Mouse (Mus musculus) right cerebral cortex, adult 2 months (tissue): Measurements from ENCODE around the gene Tfap2c.

ENCODE experiments used
- DNase-seq, 2 experiments: peaks; one replicate each; pipeline ENCODE4 v3.0.0; 2021 to 2022; ENCODE audit warnings: low spot score in 2 of 2

Tfap2c gene

DNA sequence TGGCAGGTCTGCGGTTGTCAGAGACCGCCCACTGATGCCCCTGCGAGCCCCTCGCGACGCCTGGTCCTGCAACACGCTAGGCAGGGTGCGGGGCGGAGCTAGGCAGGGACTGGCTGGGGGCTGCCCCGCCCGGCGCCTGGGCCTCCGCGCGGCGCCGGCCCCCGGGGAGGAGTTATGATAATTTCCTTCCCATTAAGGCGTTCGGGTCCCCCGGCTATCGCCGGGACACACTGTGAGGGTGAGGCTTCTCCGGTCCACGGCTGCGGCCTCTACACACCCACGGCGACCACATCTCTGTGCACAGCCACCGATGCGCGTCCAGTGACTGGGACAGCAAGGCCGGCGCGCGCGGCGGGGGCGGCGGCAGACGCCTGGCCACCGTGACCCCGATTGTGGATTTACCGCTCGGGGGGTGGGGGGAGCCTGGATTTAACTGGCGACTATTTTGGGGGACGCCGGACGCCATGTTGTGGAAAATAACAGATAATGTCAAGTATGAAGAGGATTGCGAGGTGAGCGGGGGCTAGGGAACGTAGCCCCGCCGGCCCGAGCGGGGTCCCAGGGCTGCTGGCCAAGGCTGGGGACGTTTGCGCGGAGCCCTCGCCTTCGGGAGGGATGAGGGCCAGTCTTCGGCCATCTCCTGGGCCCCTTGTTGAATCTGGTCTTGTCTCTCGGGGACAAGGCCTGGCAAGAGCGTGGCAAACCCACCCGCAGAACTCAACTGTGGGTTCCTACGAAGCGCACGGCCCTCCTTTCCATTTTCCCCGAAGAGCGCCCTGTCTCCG lies at the start of gene Tfap2c:
Gene Tfap2c, plus strand, starts transcription at position 223 of the 785 bp plus-strand sequence.
- DNase-seq: no peak

- no peak for DNase-seq
Measured at GRCm38 (mm10) chr2:172500752-172501316, 48.6 kb upstream of the Tfap2c start.

DNA sequence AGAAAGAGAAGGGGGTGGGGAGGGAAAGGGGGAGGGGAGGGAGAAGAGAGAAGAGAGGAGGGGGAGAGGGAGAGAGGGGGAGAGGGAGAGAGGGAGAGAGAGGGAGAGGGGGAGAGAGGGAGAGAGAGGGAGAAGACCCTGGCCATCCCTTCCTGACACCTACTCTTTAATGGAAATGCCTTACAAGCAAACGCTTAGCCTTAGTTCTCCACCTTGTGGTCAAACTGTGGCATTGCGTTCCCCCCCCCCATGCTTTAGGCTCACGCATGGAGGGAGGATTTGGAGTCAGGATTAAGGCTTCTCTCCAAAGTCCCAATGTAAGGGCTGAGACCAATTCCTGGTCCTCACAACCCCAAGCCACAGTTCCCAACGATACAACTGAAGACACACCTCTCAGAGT lies 48.1 kb upstream of the Tfap2c start:
- DNase-seq: peak in 1 of 2 experiments; percentile 22

- no peak for DNase-seq
Measured at GRCm38 (mm10) chr2:172502168-172502567, 47.2 kb upstream of the Tfap2c start.

DNA sequence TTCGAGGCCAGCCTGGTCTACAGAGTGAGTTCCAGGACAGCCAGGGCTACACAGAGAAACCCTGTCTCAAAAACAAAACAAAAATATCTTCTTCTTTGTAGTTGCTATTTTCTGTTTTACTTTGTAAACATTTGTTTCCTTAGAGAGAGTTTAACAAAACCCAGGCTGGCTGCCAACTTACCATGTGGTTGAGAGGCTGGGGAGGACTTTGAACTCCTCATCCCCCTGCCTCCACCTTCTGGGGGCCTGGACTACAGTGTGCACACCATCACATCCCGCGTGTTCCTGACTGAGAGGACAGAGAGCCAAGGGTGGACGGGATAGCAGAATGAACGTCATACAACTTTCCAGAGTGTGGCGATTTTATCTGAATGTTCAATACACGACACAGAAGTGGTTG lies 43.3 kb upstream of the Tfap2c start:
- DNase-seq: no peak

DNA sequence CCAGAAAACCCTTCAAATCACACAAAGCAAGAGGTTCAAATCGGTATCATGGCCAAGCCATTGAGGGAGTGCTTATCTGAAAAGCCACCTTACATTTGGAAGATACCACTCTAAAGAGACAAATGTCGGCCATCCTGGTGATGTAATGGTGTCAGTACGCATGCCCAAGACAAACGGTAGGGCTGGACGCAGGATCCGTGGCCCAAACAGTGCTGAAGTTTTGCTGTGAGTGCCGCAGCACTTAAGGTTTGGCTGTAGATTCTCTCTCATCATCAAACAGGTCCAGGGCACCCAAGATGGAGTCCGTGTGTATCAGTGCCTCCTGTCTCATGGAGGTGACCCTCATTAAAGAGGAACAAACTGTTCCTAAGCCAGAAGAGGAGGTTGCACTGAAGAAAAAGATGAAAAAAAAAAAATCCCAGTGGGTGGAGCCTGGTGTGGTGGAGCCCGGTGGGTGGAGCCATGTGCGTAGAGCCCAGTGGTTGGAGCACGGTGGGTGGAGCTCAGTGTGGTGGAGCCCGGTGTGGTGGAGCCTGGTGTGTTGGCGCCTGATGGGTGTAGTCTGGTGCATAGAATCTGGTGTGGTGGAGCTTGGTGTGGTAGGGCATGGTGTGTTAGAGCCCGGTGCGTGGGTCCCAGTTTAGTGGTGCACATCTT lies 39.2 kb upstream of the Tfap2c start:
- DNase-seq: no peak

- no peak for DNase-seq
Measured at GRCm38 (mm10) chr2:172510899-172511298, 38.5 kb upstream of the Tfap2c start.

- DNase-seq: no peak
Measured at GRCm38 (mm10) chr2:172516407-172516992, 32.9 kb upstream of the Tfap2c start.

- DNase-seq: no peak
Measured at GRCm38 (mm10) chr2:172520616-172521371, 28.6 kb upstream of the Tfap2c start.

- DNase-seq: no peak
Measured at GRCm38 (mm10) chr2:172522528-172522927, 26.9 kb upstream of the Tfap2c start.

DNA sequence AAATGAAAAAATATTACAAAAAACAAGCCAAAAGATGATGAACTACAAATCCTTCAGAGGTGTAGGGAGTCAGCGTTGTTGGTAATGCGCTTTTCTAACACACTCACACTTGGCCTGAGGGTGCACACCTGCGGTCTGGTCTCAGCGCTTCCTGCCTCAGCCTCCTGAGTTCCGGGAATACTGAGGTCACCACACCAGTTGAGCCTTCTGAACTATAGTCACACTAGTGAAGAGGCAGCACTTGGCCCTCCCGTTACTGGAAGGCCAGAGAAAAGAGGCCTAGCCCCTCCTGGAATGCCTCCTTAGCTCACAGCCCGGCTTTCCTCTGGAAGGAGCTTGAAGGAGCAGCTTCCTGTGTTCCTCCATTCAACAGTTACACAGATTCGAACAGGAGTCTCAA lies 22.2 kb upstream of the Tfap2c start:
- DNase-seq: no peak

DNA sequence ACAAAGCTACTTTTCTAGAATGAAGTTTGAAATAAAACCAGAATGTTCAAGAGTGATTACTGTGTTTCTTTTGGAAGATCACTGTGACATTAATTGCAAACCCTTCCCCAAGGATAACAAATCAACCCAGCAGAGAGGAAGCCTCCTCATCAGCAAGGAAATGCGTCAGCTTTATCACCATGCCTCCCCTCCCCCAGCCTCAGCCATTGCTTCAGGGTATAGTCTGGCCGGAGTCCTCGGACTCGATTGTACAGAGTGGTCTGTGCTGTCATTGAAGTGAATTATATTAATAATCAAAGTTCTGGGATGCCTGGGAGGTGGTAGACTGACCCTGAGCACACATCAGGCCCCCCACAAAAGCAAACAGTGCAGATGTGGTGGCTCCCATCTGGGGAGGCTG lies 5.4 kb upstream of the Tfap2c start:
- no peak for DNase-seq

DNA sequence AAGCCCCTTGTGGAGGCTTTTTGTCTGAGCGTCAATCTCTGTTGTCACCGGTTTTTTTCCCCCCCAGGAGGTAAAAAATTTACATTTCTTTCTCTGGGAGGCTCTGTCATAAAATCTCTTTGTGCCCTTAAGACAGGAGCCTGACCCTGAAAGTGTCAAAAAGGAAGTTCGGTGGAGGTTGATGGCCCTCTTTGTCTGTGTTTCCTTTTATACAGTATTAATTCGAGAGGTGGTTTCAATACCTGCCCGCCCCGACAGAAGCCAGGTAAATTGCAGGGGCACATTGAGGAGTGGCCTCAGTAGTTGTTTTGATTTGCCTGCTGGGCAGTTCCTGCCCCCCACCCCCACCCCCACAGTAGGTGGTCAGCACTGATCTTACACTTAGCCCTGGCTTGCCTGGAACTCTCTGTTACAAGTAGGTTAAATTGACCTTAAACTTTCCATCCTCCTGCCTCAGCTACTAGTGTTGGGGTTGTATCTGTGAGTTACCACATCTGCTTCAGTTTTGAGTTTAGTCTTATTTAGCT lies 4.7 kb upstream of the Tfap2c start:
- DNase-seq: no peak

GRCm38 (mm10) chr2:172545592-172546235 lies 3.7 kb upstream of the Tfap2c start:
- DNase-seq: no peak

GRCm38 (mm10) chr2:172546551-172546950 lies 2.8 kb upstream of the Tfap2c start:
- DNase-seq: no peak

DNA sequence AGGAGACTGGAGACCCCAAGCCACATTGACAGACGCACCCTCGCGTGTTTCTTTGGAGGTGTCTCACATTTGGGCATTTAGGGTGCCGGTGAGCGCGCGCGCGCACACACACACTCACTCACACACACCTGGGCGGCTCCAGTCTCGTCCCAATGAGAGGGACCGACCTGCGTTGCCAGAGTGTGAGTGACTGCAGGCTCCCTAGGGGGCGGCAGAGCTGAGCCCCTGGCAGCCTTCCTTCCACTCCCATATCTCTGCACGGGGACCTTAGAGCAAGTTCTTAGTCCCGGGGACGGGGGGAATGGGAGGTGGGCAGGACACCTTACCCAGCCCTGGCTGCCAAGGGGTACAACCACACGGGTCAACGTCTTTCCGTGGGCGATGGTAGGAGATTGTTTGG lies 2.3 kb upstream of the Tfap2c start:
- no peak for DNase-seq

GRCm38 (mm10) chr2:172547807-172548586 lies 1.4 kb upstream of the Tfap2c start:
- DNase-seq: no peak

DNA sequence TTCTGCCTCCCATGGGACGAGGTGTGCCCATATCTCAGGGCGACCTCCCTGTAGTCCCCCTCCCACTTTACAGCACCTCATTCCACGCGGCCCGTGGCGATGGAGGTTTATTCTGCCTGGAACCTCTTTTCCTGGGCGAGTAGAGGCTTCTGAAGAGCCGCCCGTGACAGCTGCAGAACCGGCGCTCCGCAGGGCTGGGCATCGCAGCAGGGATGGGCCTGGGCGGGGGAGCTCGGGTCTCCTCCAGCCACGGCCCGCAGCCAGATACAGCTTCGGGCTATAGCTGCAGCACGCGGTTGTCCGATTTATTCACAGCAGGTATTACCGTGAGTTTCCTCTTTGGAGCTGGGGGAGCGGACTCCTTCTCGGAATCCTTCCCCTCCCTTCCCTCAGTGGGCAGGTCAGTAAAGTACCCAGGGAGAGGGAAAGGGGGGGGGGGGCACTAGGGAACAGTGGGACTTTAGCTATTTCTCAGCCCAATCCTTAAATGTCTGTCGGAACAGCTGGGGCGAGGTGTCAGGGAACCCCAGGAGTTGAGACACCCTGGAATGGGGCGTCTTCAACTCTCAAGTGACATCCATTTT lies 629 bp upstream of the Tfap2c start:
- DNase-seq: no peak

GRCm38 (mm10) chr2:172550364-172551080 lies 1.1 kb downstream of the Tfap2c start:
- DNase-seq: peak; percentile 19 to 34
